Mouse (Mus musculus): ENCODE data around the gene Ube2e1.
A peak's percentile ranks its signal among the peaks of the same experiment; 100 is the strongest.
"Not testable (repeated sequence)": the region's sequence is repeated elsewhere in the genome, so short reads cannot be mapped to it uniquely, and the experiment has no call there.

Gene Ube2e1

DNA sequence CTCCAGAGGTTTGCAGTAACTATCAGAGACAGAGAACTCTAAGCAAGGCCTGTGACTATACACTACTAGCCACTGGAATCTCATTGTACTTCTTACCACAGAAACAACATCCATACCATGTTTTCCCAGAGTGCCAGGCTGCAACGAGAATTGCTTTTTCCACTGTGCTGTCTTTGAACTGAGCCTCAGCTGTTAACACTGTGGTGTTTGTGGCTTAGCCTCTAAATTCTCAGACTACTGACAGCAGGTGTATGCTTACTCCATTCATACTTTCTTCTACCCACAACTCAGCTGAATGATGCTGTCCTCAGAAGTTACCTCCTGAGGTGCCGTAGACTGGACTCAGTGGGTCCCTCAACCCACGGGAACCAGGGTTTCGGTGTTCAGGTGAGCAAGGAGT, 89.9 kb downstream of the Ube2e1 start:
- DNase-seq (ENCODE audit: low spot score): no peak

DNA sequence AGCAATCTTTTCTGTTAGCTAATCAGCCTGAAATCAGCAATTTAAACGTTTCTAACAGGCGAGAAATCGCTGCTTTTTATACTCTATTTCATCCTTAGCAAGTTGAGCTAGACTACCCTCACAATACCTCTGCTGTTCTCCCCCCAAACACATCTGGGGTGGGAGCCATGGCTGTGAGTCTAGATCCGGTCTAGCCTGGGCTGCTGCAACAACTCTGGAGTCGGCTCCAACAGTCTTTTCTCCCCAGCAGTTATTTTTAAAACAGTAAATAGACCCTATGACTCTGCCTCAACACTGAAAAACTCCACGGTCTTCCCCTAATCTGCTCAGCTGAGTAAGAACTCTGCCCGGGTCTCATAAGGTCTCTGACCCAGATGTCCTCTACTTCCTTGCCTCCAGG, 91.5 kb downstream of the Ube2e1 start:
- DNase-seq (ENCODE audit: low spot score): no peak

DNA sequence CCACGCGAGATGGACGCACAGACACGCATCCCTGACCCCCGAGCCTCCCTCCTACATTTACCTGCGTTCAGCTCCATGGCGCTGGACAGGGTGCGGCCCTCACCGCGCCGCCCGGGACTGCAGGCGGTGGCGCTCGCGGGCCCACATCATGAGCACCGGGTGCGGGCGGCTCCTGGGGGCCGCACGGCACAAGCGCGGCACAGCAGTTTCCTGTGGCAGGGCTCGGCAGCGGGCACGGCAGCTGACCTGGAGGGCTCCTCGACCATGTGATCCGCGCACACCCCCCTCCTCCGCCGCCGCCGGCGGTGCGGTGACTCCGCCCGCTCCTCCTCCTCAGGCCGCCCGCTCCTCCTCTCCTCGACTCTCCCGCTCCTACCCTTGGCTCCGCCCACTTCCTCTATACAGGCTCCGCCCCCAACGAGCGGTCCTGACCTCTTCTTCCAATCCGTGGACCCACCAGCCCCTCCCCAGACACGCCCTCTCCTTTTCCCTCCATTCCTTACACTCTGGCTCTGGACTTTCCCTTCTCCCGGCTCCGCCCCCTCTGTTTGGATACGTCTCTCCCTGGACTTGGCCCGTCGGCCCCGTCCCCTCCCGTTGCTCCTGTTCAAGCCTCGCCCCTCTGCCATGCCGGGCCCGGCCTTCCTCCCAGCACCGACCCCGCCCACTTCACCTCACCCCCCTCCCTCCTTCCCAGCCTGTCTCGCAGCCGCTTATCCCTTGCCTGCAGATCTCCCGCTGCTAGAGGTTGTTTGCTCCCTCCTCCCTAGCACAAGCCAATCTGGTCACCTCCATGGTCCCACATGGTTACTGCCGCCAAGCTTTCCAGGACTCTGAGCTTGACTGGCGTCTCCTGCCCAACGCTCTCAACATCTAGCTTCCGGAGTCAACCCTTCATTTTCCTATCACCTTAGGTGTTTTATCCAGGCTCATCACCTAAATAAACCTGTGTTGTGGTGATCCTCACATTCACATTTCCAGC, 92.6 kb downstream of the Ube2e1 start, which contains the start of gene Nr1d2:
Gene Nr1d2, minus strand, starts transcription at position 378 of the 982 bp plus-strand sequence.
- DNase-seq (ENCODE audit: low spot score): peak; percentile 100

DNA sequence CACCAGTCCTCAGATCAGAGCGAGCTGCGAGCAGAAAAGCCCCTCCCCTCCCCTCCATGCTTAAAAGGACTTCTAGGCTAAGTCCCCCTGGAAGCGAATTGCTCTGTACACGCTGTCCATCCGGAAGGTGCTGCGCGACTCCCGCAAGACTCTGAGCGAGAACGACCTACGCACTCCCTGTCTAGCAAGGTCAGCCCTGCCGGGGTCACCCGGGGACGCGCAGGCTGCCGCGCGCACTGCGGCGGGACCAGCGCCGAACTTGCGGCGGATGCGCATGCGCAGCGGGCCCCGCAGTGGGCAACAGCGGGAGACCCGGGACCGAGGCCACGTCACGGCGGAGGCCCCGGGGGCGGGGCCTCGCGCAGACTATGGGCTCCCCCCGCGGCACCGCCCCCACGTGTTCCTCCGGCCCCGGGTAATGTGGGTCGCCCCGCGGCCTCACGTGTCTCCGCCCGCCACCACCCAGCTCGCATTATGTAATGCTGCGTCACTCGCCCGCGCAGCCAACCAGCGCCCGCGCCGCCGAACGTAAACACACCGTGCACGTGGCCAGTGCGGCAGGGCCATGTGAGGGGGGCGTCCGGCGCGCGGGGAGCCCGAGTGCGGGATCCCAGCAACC, 93.4 kb downstream of the Ube2e1 start:
- peak; percentile 97 for DNase-seq (ENCODE audit: low spot score)

DNA sequence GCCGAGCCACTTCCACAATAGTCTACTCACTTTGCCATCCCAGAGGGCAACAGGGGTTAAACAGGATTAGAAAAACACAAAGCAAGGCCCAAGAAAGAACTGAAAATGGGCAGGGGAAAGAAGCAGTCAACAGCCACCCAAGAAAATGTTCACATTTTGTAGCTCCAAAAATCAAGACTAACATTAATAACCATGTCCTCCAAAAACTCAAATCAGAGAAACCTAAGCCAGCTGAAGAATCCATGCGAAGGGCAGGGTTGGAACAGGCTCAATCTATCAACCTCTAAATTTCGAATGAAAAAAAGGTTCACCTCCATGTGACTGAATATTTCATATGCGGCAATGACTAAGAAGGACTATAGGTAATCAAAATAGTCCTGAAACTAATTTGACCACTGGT, 94.3 kb downstream of the Ube2e1 start:
- DNase-seq (ENCODE audit: low spot score): peak; percentile 26

DNA sequence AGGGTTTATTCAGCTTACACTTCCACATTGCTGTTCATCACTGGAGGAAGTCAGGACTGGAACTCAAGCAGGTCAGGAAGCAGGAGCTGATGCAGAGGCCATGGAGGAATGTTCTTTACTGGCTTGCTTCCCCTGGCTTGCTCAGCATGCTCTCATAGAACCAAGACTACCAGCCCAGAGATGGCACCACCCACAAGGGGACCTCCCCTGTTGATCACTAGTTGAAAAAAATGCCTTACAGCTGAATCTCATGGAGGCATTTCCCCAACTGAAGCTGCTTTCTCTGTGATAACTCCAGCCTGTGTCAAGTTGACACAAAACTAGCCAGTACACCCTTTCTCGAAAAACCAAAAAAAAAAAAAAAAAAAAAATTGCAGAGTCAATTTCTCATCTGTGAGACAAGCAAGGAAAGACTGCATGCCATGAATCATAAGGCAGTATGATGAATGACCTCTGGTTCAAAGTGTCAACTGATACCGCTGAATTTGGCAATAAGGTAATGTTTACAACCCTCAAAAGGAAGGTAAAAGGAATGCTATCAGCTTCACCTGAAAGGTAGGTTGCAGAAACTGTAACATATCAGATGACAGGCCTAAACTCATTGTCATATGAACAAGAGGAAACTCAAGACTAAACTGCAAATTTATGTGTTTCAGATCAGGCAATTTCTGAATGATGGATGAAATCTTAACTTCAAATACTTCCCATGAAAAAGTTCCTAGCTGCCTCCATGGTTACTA, 95.0 kb downstream of the Ube2e1 start:
- not testable (repeated sequence) for DNase-seq (ENCODE audit: low spot score)

DNA sequence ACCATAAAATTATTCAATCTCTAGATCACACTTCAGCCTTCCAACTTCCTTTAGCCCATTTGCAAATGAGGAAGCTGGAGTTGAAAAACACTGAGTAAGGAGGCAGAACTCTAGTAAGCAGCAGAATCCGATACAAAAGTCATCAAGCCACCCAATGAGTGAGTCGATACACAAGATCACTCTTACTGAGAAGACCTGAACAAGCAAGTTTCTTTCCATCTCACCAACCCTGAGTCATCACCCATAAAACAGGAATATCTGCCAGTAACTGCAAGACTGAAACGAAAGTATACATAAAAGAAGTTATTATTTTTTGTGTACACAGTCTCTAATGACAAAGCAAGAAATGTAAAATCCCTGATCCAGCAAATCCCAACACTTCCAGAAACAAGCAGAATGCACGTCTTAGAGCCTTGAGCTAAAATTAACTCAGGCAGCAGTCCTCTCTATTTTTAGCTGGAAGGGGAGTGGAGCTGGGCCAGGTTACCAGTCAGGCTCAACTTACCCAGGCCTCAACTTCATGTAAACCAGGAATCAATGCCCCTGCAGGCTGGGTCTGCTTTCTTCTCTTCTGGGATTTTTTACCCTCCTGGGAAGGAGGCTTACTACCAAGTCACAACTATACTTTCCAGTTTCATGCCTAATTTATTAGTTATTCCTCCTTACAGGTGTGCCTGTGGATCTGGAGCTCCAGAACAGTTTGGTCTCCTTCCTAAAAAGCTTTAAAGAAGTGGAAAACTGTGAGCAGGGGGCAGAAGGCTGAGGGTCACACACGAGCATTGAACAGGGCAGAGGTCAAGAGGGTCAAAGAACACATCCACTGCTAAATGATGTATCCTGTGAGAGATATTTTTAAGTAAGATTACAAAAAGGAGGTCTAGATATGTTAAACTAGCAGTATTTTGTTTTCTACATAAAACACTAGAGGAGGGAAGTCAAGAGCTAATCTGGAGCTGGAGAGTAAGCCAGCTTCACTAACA, 97.4 kb downstream of the Ube2e1 start:
- DNase-seq (ENCODE audit: low spot score): no peak

DNA sequence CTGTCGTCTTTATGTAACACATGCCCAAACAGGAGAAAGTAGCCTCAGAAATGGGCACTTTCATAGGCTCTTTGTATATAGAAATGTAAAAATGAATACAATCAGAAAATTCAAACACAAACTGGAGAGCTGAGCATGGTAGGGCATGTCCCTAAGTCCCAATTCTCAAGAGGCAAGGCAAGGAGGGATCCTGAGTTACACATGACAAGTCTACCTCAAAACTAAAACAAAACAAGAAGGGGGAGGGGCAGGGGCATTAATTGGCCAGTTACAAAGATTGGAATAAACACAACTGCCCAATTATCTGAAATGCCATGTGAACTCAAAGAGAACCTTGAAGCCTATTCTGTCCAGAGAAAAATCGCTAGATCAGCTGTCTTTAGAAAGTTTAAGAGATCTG, 98.6 kb downstream of the Ube2e1 start:
- no peak for DNase-seq (ENCODE audit: low spot score)

Data from embryo, embryonic 10.5 days (tissue).